Mouse (Mus musculus) brain, embryonic 18.5 days (tissue): ENCODE measurements at regions not wholly inside any gene's neighbourhood (a gene's known extent, or its start where the extent isn't known, plus 50 kb on each side); places are given as distances from the start of the nearest gene placed in this dataset.

ENCODE experiments used
- DNase-seq: peaks from one replicate; pipeline ENCODE4 v3.0.0-alpha.2; 2012; ENCODE audit warnings: low read depth, low spot score

DNA sequence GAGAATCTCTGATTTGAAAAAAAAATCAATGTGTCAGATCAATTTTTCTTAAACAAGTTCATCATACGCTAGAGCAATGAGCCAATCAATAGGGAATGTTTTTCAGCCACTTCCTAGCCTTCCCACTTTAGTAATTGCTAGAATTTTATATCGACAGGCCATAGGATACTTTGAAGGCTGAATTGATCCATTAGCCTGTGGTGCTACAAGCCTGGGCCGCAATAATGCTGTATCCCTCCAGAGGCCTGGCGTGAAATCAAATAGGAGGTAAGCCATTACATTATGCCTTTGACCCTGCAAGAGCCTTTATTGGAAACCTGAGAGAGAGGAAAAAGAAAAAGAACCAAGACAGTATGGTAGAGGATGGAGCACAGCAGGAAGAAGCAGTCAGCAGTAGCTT is 53.7 kb upstream of the Gm11232 start:
- no peak for DNase-seq

DNA sequence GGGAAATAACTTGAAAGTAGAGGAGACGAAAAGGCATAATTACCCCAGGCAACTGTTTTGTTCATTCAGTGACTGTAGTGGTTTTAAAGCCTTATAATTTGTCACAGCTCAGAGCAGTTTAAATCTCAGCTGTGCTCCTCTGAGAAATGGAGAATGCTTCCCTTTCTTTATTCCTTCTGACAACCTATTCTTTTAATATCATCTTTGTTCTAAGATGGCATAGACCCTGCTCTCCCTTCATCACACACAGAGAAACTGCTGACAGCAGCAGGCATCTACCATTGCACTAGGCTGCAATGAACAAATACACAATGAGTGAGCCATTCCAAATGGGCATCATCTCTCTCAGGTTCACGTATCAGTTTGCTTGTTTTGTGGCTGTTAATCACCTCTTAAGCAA is 50.5 kb upstream of the Gm11232 start:
- DNase-seq = no peak
